Mouse (Mus musculus) intestine, embryonic 16.5 days (tissue): ENCODE results near the gene 6430571L13Rik. TPM values are rescaled to one million over a fixed set of nuclear protein-coding genes. Genes with fewer than 3 reads are reported as not detected.
"Not testable (repeated sequence)": the region's sequence is repeated elsewhere in the genome, so short reads cannot be mapped to it uniquely, and the experiment has no call there.

Source experiments
- ATAC-seq: fragments of 200-750 bp; cut with Nextera tagmentation; 2 replicates; pipeline ENCODE4 v1.8.0; 2017; ENCODE audit warnings: moderate TSS enrichment, moderate library complexity
- H3K27ac ChIP-seq: fragments of 300-500 bp; sonication (generic); 2 replicates; pipeline ENCODE4 v1.5.1; 2014; ENCODE audit warnings: mild to moderate bottlenecking, low read length
- H3K27me3 ChIP-seq: fragments of 300-500 bp; sonication (generic); replicated peaks from 2 replicates; pipeline ENCODE4 v1.6.1; 2014; ENCODE audit warnings: low read length, control low read depth, mixed read lengths; ENCODE audit not compliant: control insufficient read depth, insufficient read depth
- H3K36me3 ChIP-seq: fragments of 300-500 bp; sonication (generic); 2 replicates; pipeline ENCODE4 v1.6.1; 2014; ENCODE audit warnings: low read length, control low read depth; ENCODE audit not compliant: control insufficient read depth, insufficient read depth
- H3K4me1 ChIP-seq: fragments of 300-500 bp; sonication (generic); 2 replicates; pipeline ENCODE4 v1.6.1; 2014; ENCODE audit warnings: low read length, control low read depth, mixed read lengths; ENCODE audit not compliant: control insufficient read depth, insufficient read depth
- H3K4me2 ChIP-seq: fragments of 300-500 bp; sonication (generic); 2 replicates; pipeline ENCODE4 v1.6.1; 2014; ENCODE audit warnings: low read depth, low read length, control low read depth
- H3K4me3 ChIP-seq: fragments of 300-500 bp; sonication (generic); 2 replicates; pipeline ENCODE4 v1.5.1; 2014; ENCODE audit warnings: mild to moderate bottlenecking, low read length
- H3K9ac ChIP-seq: fragments of 300-500 bp; sonication (generic); 2 replicates; pipeline ENCODE4 v1.6.1; 2014; ENCODE audit warnings: low read depth, low read length
- H3K9me3 ChIP-seq: fragments of 300-500 bp; sonication (generic); 2 replicates; pipeline ENCODE4 v1.6.1; 2016; ENCODE audit warnings: low read length, control low read depth; ENCODE audit not compliant: control insufficient read depth
- WGBS: fragments of 180-500 bp; shearing (Covaris S2); extraction: QIAGEN DNeasy Blood & Tissue Kit; methylation state at CpG from one replicate; pipeline ENCODE4 v1.1.7; 2014; 5-methylcytosine and 5-hydroxymethylcytosine counted together
- polyA plus RNA-seq: library from polyadenylated mRNA; unstranded; fragments of >200 nt; fragmentation: Nextera tagmentation; extraction: Ambion mirVana; gene quantifications from 2 replicates; pipeline ENCODE4 v1.2.1, GENCODE M21; 2015

The 6430571L13Rik gene
- polyA plus RNA-seq, 1 experiment from 2014 or later: 0.21 TPM

DNA sequence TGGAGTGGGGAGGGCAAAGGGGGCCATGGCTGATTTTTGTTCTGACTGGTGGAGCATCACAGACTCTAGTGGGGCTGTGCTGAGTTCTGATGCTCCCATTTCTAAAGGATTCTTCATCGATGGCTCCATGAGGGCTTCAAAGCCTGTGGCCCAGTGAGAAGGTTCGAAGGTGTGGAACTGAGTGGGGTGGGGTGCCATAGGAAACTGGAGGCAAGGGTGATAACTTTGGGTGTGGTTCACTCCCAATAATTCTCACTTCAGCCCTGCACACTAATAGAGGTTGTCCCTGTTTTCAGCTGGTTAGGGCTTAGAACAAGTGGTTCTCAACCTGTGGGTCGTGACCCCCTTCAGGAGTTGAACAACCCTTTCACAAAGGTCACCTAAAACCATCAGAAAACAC lies 36.0 kb upstream of the 6430571L13Rik start:
- Histone ChIP-seq H3K9me3 (no peaks in the 10 kb centered on the region), H3K36me3 (peaks cover 14% of the 10 kb centered on the region; the same call in 1 of the 2 replicates), H3K27me3 (no peaks in the 10 kb centered on the region), H3K9ac (no peak overlapping the region), H3K4me1 (peaks cover 20% of the 10 kb centered on the region), H3K4me3 (no peak overlapping the region), H3K27ac (no peak overlapping the region), H3K4me2 (no peak overlapping the region)
- 81% methylated on average over 3 of the region's 3 CpGs for WGBS
- no peak for ATAC-seq

- no peak overlapping the region for H3K9ac ChIP-seq
Measured at GRCm38 (mm10) chr9:107305012-107305411, 35.4 kb upstream of the 6430571L13Rik start.

GRCm38 (mm10) chr9:107305601-107306542 lies 34.5 kb upstream of the 6430571L13Rik start:
- peaks cover 20% of the 10 kb centered on the region for H3K4me1 ChIP-seq
- H3K4me2 ChIP-seq: no peak overlapping the region
- peaks cover 9% of the 10 kb centered on the region; the same call in 1 of the 2 replicates for H3K36me3 ChIP-seq
- no peak overlapping the region; the same call in 1 of the 2 replicates for H3K9ac ChIP-seq
- H3K9me3 ChIP-seq: no peaks in the 10 kb centered on the region
- ATAC-seq: peak; percentile 58
- 45% methylated on average over 13 of the region's 13 CpGs for WGBS
- no peaks in the 10 kb centered on the region for H3K27me3 ChIP-seq
- peak overlapping the region; percentile 75 for H3K27ac ChIP-seq
- no peak overlapping the region for H3K4me3 ChIP-seq

More at GRCm38 (mm10) chr9:107305012-107305411, 35.4 kb upstream of the 6430571L13Rik start:
- H3K27me3 ChIP-seq: no peaks in the 10 kb centered on the region
- no peak overlapping the region for H3K4me3 ChIP-seq
- no peak for ATAC-seq
- peaks cover 20% of the 10 kb centered on the region for H3K4me1 ChIP-seq
- 81% methylated on average over 4 of the region's 4 CpGs for WGBS
- H3K27ac ChIP-seq: peak overlapping the region; percentile 42; the same call in 1 of the 2 replicates
- H3K4me2 ChIP-seq: no peak overlapping the region
- no peaks in the 10 kb centered on the region for H3K9me3 ChIP-seq
- peaks cover 14% of the 10 kb centered on the region; the same call in 1 of the 2 replicates for H3K36me3 ChIP-seq

DNA sequence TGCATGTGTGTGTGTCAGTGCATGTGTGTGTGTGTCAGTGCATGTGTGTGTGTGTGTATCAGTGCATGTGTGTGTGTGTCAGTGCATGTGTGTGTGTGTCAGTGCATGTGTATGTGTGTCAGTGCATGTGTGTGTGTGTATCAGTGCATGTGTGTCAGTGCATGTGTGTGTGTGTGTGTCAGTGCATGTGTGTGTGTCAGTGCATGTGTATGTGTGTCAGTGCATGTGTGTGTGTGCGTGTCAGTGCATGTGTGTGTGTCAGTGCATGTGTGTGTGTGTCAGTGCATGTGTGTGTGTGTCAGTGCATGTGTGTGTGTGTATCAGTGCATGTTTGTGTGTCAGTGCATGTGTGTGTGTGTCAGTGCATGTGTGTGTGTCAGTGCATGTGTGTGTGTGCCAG lies 33.7 kb upstream of the 6430571L13Rik start:
- peaks cover 20% of the 10 kb centered on the region for H3K4me1 ChIP-seq
- not testable (repeated sequence) for H3K4me2 ChIP-seq, H3K27ac ChIP-seq, H3K36me3 ChIP-seq, H3K27me3 ChIP-seq, H3K9me3 ChIP-seq, ATAC-seq, H3K9ac ChIP-seq, H3K4me3 ChIP-seq
- WGBS: 80% methylated on average over 1 of the region's 1 CpGs

- Histone ChIP-seq H3K4me1 (peaks cover 20% of the 10 kb centered on the region), H3K4me3 (no peak overlapping the region), H3K9ac (peak overlapping the region; percentile 30; the same call in 1 of the 2 replicates), H3K27ac (peak overlapping the region; percentile 77), H3K27me3 (no peaks in the 10 kb centered on the region), H3K36me3 (no peaks in the 10 kb centered on the region), H3K9me3 (no peaks in the 10 kb centered on the region), H3K4me2 (peak overlapping the region; percentile 24; the same call in 1 of the 2 replicates)
- 60% methylated on average over 11 of the region's 11 CpGs for WGBS
- ATAC-seq: peak; percentile 34; the same call in 1 of the 2 replicates
Measured at GRCm38 (mm10) chr9:107307099-107307872, 33.1 kb upstream of the 6430571L13Rik start.

GRCm38 (mm10) chr9:107307886-107308285 lies 32.5 kb upstream of the 6430571L13Rik start:
- Histone ChIP-seq H3K36me3 (no peaks in the 10 kb centered on the region), H3K27ac (peak overlapping the region; percentile 77), H3K9me3 (no peaks in the 10 kb centered on the region), H3K27me3 (no peaks in the 10 kb centered on the region), H3K4me2 (peak overlapping the region; percentile 24; the same call in 1 of the 2 replicates), H3K9ac (peak overlapping the region; percentile 27; the same call in 1 of the 2 replicates), H3K4me3 (no peak overlapping the region), H3K4me1 (peaks cover 24% of the 10 kb centered on the region)
- ATAC-seq: peak; percentile 82
- 38% methylated on average over 12 of the region's 12 CpGs for WGBS

GRCm38 (mm10) chr9:107308346-107309000 lies 31.9 kb upstream of the 6430571L13Rik start:
- Histone ChIP-seq H3K4me3 (no peak overlapping the region), H3K36me3 (no peaks in the 10 kb centered on the region), H3K9ac (no peak overlapping the region), H3K4me1 (peaks cover 22% of the 10 kb centered on the region), H3K4me2 (no peak overlapping the region), H3K27me3 (no peaks in the 10 kb centered on the region), H3K27ac (peak overlapping the region; percentile 13), H3K9me3 (no peaks in the 10 kb centered on the region)
- WGBS: 80% methylated on average over 9 of the region's 9 CpGs
- no peak for ATAC-seq

DNA sequence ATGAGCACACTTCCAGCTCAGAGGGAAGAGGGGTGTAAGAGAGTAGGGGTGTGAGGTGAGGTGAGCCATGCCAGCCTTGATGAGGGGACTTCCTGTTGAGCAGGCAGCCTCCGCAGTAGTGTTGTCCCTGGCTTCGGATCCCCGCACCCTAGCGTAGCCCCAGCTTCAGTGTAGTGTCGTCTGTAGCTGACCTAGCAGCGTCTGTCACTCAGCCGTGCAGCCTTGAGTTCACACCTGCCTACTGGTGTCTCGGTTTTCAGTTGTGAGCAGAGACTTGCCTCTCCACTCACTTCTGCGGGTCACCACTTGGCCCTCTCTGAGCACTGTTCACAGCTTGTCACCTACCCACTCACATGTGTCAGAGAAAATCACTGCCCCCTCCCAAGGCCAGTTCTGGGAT lies 31.2 kb upstream of the 6430571L13Rik start:
- Histone ChIP-seq H3K4me1 (peaks cover 22% of the 10 kb centered on the region), H3K4me2 (no peak overlapping the region), H3K9me3 (no peaks in the 10 kb centered on the region), H3K27ac (no peak overlapping the region), H3K27me3 (no peaks in the 10 kb centered on the region), H3K4me3 (no peak overlapping the region), H3K9ac (no peak overlapping the region), H3K36me3 (no peaks in the 10 kb centered on the region)
- ATAC-seq: no peak
- 66% methylated on average over 9 of the region's 9 CpGs for WGBS
